Mouse (Mus musculus) heart, embryonic 10.5 days (tissue): ENCODE data around the gene Txlnb. TPM values are rescaled to one million over a fixed set of nuclear protein-coding genes. Genes with fewer than 3 reads are reported as not detected.
"Not testable (repeated sequence)": the region's sequence is repeated elsewhere in the genome, so short reads cannot be mapped to it uniquely, and the experiment has no call there.

Source experiments
- DNase-seq: peaks from one replicate; pipeline ENCODE4 v3.0.0-alpha.2; 2017; ENCODE audit warnings: low spot score
- H3K27ac ChIP-seq: fragments of 300-500 bp; sonication (generic); 2 replicates; pipeline ENCODE4 v1.5.1; 2016; ENCODE audit warnings: mild to moderate bottlenecking
- H3K27me3 ChIP-seq: fragments of 300-500 bp; sonication (generic); 2 replicates; pipeline ENCODE4 v1.6.1; 2016; ENCODE audit warnings: mild to moderate bottlenecking; ENCODE audit not compliant: poor library complexity, insufficient read depth, severe bottlenecking
- H3K36me3 ChIP-seq: fragments of 300-500 bp; sonication (generic); 2 replicates; pipeline ENCODE4 v1.6.1; 2016; ENCODE audit warnings: mild to moderate bottlenecking, moderate library complexity
- H3K4me1 ChIP-seq: fragments of 300-500 bp; sonication (generic); 2 replicates; pipeline ENCODE4 v1.6.1; 2016; ENCODE audit warnings: mild to moderate bottlenecking
- H3K4me3 ChIP-seq: fragments of 300-500 bp; sonication (generic); 2 replicates; pipeline ENCODE4 v1.5.1; 2016; ENCODE audit warnings: mild to moderate bottlenecking, moderate library complexity
- H3K9me3 ChIP-seq: fragments of 300-500 bp; sonication (generic); 2 replicates; pipeline ENCODE4 v1.6.1; 2016; ENCODE audit warnings: mild to moderate bottlenecking, moderate library complexity
- WGBS: fragments of 180-500 bp; shearing (Covaris S2); methylation state at CpG from one replicate; pipeline ENCODE4 v1.1.7; 2016; 5-methylcytosine and 5-hydroxymethylcytosine counted together
- polyA plus RNA-seq: library from polyadenylated mRNA; unstranded; fragments of >200 nt; fragmentation: Nextera tagmentation; extraction: Ambion mirVana; gene quantifications from 2 replicates; pipeline ENCODE4 v1.2.1, GENCODE M21; 2016

The Txlnb gene
- polyA plus RNA-seq = 18.8 and 41.2 TPM in 2 replicates

DNA sequence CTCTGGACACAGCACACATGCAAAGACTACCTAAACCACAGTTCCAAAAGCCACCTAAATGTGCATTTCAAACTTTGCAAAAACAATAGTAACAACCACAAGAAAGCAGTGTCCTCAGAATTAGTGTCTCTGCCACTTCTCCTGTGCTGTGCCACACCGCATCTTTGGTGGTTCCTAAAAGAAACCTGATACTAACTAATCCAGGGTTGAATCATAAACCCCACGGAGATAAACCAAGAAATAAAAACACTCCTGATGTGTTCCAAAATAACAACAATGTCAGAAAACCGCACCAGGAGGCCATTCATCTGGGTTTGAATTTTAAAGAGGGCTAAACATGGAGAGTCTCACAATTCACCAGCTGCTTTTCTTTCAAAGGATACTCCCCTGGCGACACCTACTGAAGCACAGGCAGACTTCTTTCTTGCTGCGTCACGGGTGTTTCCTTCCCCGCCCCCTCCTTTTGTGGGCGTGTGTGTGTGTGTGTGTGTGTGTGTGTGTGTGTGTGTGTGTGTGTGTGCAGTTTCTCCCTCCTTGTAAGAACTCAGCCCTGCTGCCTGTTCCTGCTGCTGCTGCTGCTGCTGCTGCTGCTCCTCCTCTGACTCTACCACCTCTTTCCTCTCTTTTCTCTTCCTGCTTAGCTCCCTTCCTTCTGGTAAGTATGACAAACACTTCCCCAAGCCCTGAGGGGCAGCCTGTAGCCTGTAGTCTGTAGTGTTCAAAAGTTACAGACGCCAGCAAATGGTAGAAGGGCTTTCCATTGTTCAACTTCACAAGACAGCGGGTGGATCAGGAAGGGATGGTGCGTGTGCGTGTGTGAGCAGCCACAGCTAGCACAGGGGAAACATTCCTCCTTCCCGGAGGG is at the start of gene Txlnb:
Gene Txlnb, plus strand, starts transcription at position 460 of the 865 bp plus-strand sequence.
- DNase-seq = peak; percentile 95
- no peaks in the 10 kb centered on the region for H3K9me3 ChIP-seq
- WGBS = 17% methylated on average over 12 of the region's 13 CpGs
- H3K4me3 ChIP-seq = peak within 1 kb of the TSS; percentile 60
- peaks cover 17% of the 10 kb centered on the region for H3K36me3 ChIP-seq
- no peaks in the 10 kb centered on the region for H3K27me3 ChIP-seq
- H3K27ac ChIP-seq = peak within 1 kb of the TSS; percentile 93
- H3K4me1 ChIP-seq = peaks cover 28% of the 10 kb centered on the region

- Histone ChIP-seq H3K36me3 (no peaks in the 10 kb centered on the region), H3K4me3 (no peak overlapping the region), H3K27me3 (no peaks in the 10 kb centered on the region), H3K27ac (no peak overlapping the region), H3K4me1 (no peaks in the 10 kb centered on the region), H3K9me3 (peaks cover 2% of the 10 kb centered on the region; the same call in 1 of the 2 replicates)
- 78% methylated on average over 5 of the region's 5 CpGs for WGBS
- DNase-seq = no peak
Observed at GRCm38 (mm10) chr10:17752478-17752877, 43.5 kb upstream of the Txlnb start.

GRCm38 (mm10) chr10:17759772-17760171 is 36.3 kb upstream of the Txlnb start:
- Histone ChIP-seq H3K36me3 (no peaks in the 10 kb centered on the region), H3K4me3 (no peak overlapping the region), H3K27ac (no peak overlapping the region), H3K9me3 (peaks cover 2% of the 10 kb centered on the region; the same call in 1 of the 2 replicates), H3K27me3 (no peaks in the 10 kb centered on the region), H3K4me1 (peaks cover 6% of the 10 kb centered on the region; the same call in 1 of the 2 replicates)
- DNase-seq = no peak
- WGBS = 62% methylated on average over 3 of the region's 3 CpGs

- DNase-seq = no peak
- no peaks in the 10 kb centered on the region for H3K9me3 ChIP-seq
- H3K4me1 ChIP-seq = peaks cover 6% of the 10 kb centered on the region; the same call in 1 of the 2 replicates
- peak overlapping the region; percentile 70 for H3K27ac ChIP-seq
- no peak overlapping the region for H3K4me3 ChIP-seq
- no peaks in the 10 kb centered on the region for H3K36me3 ChIP-seq
- H3K27me3 ChIP-seq = no peaks in the 10 kb centered on the region
- WGBS = 57% methylated on average over 9 of the region's 9 CpGs
Observed at GRCm38 (mm10) chr10:17760750-17761613, 35.0 kb upstream of the Txlnb start.

DNA sequence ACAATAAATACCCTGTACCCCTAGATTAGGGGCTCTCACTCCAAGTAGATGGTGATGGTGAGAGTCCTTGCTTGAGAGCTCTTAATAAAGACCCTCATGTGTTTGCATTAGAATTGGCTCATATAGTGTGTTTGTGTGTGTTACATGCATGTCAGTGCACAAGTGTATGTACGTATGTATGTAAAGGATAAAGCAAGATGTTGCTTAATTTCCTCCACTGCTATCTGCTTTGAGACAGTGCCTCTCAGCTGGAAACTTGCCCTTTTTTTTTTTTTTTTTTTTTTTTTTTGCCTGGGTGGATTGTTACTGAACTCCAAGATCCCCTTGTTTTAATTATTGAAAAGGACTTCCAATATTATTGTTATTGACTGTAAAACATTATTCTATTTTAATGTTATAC is 34.4 kb upstream of the Txlnb start:
- H3K4me1 ChIP-seq = peaks cover 6% of the 10 kb centered on the region; the same call in 1 of the 2 replicates
- no peak overlapping the region for H3K27ac ChIP-seq
- no peaks in the 10 kb centered on the region for H3K9me3 ChIP-seq
- H3K36me3 ChIP-seq = no peaks in the 10 kb centered on the region
- no peak for DNase-seq
- WGBS = 79% methylated on average over 1 of the region's 1 CpGs
- H3K4me3 ChIP-seq = no peak overlapping the region
- no peaks in the 10 kb centered on the region for H3K27me3 ChIP-seq

GRCm38 (mm10) chr10:17762946-17763345 is 33.1 kb upstream of the Txlnb start:
- H3K9me3 ChIP-seq = no peaks in the 10 kb centered on the region
- H3K27me3 ChIP-seq = no peaks in the 10 kb centered on the region
- no peak for DNase-seq
- H3K27ac ChIP-seq = no peak overlapping the region
- whole genome bisulfite sequencing = 89% methylated on average over 8 of the region's 8 CpGs
- H3K4me3 ChIP-seq = no peak overlapping the region
- peaks cover 6% of the 10 kb centered on the region; the same call in 1 of the 2 replicates for H3K4me1 ChIP-seq
- no peaks in the 10 kb centered on the region for H3K36me3 ChIP-seq

GRCm38 (mm10) chr10:17769856-17770255 is 26.2 kb upstream of the Txlnb start:
- Histone ChIP-seq H3K9me3 (no peaks in the 10 kb centered on the region), H3K27me3 (no peaks in the 10 kb centered on the region), H3K36me3 (no peaks in the 10 kb centered on the region), H3K27ac (no peak overlapping the region; the same call in 1 of the 2 replicates), H3K4me1 (peaks cover 3% of the 10 kb centered on the region; the same call in 1 of the 2 replicates), H3K4me3 (no peak overlapping the region)
- DNase-seq = no peak
- WGBS = 90% methylated on average over 5 of the region's 5 CpGs

DNA sequence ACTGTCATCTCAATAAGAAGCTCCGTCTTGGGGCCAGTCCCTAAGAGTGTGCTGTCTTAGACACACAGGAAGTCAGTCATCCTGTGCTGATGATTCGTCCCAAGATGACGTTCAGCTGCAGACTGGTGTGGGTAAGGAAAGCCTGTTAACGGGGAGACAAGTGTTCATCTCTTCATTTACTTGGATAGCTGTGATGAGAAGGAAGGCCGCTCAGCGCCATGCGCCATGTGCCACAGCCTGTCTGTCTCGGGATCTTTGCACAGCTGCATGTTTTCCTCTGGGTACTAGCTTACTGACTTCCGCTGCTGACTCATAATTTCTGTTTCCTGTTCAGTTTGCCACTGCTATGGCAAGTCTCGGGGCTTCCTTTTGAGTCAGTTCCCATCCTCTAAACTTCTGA is 23.7 kb upstream of the Txlnb start:
- DNase-seq = no peak
- Histone ChIP-seq H3K27me3 (no peaks in the 10 kb centered on the region), H3K4me1 (peaks cover 8% of the 10 kb centered on the region; the same call in 1 of the 2 replicates), H3K36me3 (no peaks in the 10 kb centered on the region), H3K27ac (no peak overlapping the region), H3K9me3 (no peaks in the 10 kb centered on the region), H3K4me3 (no peak overlapping the region)
- 72% methylated on average over 10 of the region's 10 CpGs for WGBS

- 83% methylated on average over 3 of the region's 3 CpGs for WGBS
Observed at GRCm38 (mm10) chr10:17774366-17774765, 21.7 kb upstream of the Txlnb start.

DNA sequence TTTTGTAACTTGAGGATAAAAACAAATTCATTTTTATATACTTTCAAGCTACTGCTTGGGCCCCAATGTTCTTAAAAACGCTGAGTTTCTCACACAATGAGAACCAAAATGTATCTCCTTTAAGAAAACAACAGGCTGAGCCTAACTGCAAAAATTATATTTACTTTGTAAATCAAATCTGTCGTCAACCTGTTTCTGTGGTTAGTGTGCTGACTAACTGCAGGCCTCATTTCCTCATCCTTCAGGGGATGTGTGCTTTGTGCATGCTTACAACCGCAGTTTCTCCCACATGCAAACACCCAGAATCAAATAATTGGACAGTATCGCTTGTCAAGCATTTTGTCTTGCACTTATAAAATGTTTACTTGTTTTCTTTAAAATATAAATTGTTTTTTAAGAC is 20.9 kb upstream of the Txlnb start:
- H3K36me3 ChIP-seq = no peaks in the 10 kb centered on the region
- no peak overlapping the region for H3K27ac ChIP-seq
- no peak overlapping the region for H3K4me3 ChIP-seq
- DNase-seq = no peak
- WGBS = 69% methylated on average over 4 of the region's 4 CpGs
- H3K9me3 ChIP-seq = 0 out of 2 replicates have a peak, but pooled peaks cover 3% of the 10 kb centered on the region
- H3K27me3 ChIP-seq = no peaks in the 10 kb centered on the region
- peaks cover 5% of the 10 kb centered on the region; the same call in 1 of the 2 replicates for H3K4me1 ChIP-seq

More at GRCm38 (mm10) chr10:17774366-17774765, 21.7 kb upstream of the Txlnb start:
- DNase-seq = no peak
- Histone ChIP-seq H3K27me3 (no peaks in the 10 kb centered on the region), H3K4me3 (no peak overlapping the region), H3K36me3 (no peaks in the 10 kb centered on the region), H3K9me3 (no peaks in the 10 kb centered on the region), H3K27ac (no peak overlapping the region), H3K4me1 (peaks cover 5% of the 10 kb centered on the region; the same call in 1 of the 2 replicates)

GRCm38 (mm10) chr10:17776684-17777083 is 19.3 kb upstream of the Txlnb start:
- not testable (repeated sequence) for H3K9me3 ChIP-seq, H3K4me3 ChIP-seq, DNase-seq, H3K27me3 ChIP-seq, H3K36me3 ChIP-seq, H3K27ac ChIP-seq, H3K4me1 ChIP-seq
- WGBS = 30% methylated on average over 4 of the region's 4 CpGs

- Histone ChIP-seq H3K27ac (no peak overlapping the region), H3K4me1 (no peaks in the 10 kb centered on the region), H3K27me3 (no peaks in the 10 kb centered on the region), H3K36me3 (no peaks in the 10 kb centered on the region), H3K9me3 (no peaks in the 10 kb centered on the region), H3K4me3 (no peak overlapping the region)
- DNase-seq = no peak
- WGBS = 78% methylated on average over 3 of the region's 3 CpGs
Observed at GRCm38 (mm10) chr10:17786771-17787170, 9.3 kb upstream of the Txlnb start.
